Mouse (Mus musculus) stomach, postnatal 0 days (tissue): ENCODE data around the gene Tm6sf1. TPM values are rescaled to one million over a fixed set of nuclear protein-coding genes. Genes with fewer than 3 reads are reported as not detected.

Experiments used
- ATAC-seq: fragments of 200-750 bp; cut with Nextera tagmentation; 2 replicates; pipeline ENCODE4 v1.8.0; 2017; ENCODE audit not compliant: low FRiP score, low TSS enrichment
- DNase-seq: peaks from one replicate; pipeline ENCODE4 v3.0.0-alpha.2; 2016; ENCODE audit warnings: low spot score
- H3K27ac ChIP-seq: fragments of 300-500 bp; sonication (generic); replicated peaks from 2 replicates; pipeline ENCODE4 v1.5.1; 2014; ENCODE audit warnings: mild to moderate bottlenecking, control low read depth
- H3K27me3 ChIP-seq: fragments of 300-500 bp; sonication (generic); 2 replicates; pipeline ENCODE4 v1.6.1; 2014; ENCODE audit warnings: low read length; ENCODE audit not compliant: control insufficient read depth, insufficient read depth
- H3K36me3 ChIP-seq: fragments of 300-500 bp; sonication (generic); 2 replicates; pipeline ENCODE4 v1.6.1; 2014; ENCODE audit warnings: low read length, mixed read lengths; ENCODE audit not compliant: control insufficient read depth, insufficient read depth
- H3K4me1 ChIP-seq: fragments of 300-500 bp; sonication (generic); replicated peaks from 2 replicates; pipeline ENCODE4 v1.6.1; 2014; ENCODE audit warnings: antibody characterized with exemption; ENCODE audit not compliant: control insufficient read depth, insufficient read depth
- H3K4me2 ChIP-seq: fragments of 300-500 bp; sonication (generic); replicated peaks from 2 replicates; pipeline ENCODE4 v1.6.1; 2014; ENCODE audit warnings: low read depth, mild to moderate bottlenecking, control low read depth, moderate library complexity
- H3K4me3 ChIP-seq: fragments of 300-500 bp; sonication (generic); 2 replicates; pipeline ENCODE4 v1.5.1; 2014; ENCODE audit warnings: low read depth, low read length, control low read depth
- H3K9ac ChIP-seq: fragments of 300-500 bp; sonication (generic); 2 replicates; pipeline ENCODE4 v1.6.1; 2014; ENCODE audit warnings: mild to moderate bottlenecking, low read length, control low read depth, mixed read lengths
- H3K9me3 ChIP-seq: fragments of 300-500 bp; sonication (generic); 2 replicates; pipeline ENCODE4 v1.6.1; 2016; ENCODE audit warnings: low read length; ENCODE audit not compliant: control insufficient read depth
- CTCF ChIP-seq: IDR thresholded peaks from 2 replicates; pipeline ENCODE4 v1.5.1; 2016; ENCODE audit warnings: antibody characterized with exemption, low read depth, mild to moderate bottlenecking, moderate library complexity
- EP300 ChIP-seq: optimal IDR thresholded peaks from 2 replicates; pipeline ENCODE3; 2016; ENCODE audit warnings: antibody characterized with exemption
- WGBS: fragments of 180-500 bp; shearing (Covaris S2); extraction: QIAGEN DNeasy Blood & Tissue Kit; methylation state at CpG from one replicate; pipeline ENCODE4 v1.1.7; 2014; 5-methylcytosine and 5-hydroxymethylcytosine counted together
- polyA plus RNA-seq: library from polyadenylated mRNA; unstranded; fragments of >200 nt; fragmentation: Nextera tagmentation; extraction: Ambion mirVana; gene quantifications from 2 replicates; pipeline ENCODE4 v1.2.1, GENCODE M21; 2015

Gene Tm6sf1
- polyA plus RNA-seq, 1 experiment from 2014 or later, result 5.2 TPM

GRCm38 (mm10) chr7:81851706-81852105 lies 7.1 kb upstream of the Tm6sf1 start:
- H3K27ac ChIP-seq, result no peak overlapping the region
- H3K4me1 ChIP-seq, result no peaks in the 10 kb centered on the region
- H3K4me2 ChIP-seq, result no peak overlapping the region
- no peaks in the 10 kb centered on the region for H3K36me3 ChIP-seq
- no peaks in the 10 kb centered on the region for H3K27me3 ChIP-seq
- no peak overlapping the region for H3K9ac ChIP-seq
- TF ChIP-seq EP300 (no peak), CTCF (no peak)
- no peak overlapping the region for H3K4me3 ChIP-seq
- DNase-seq, result no peak
- WGBS, result 68% methylated on average over 3 of the region's 3 CpGs
- no peak for ATAC-seq
- no peaks in the 10 kb centered on the region for H3K9me3 ChIP-seq

- TF ChIP-seq CTCF (no peak), EP300 (no peak)
- ATAC-seq (peak; percentile 32; the same call in 1 of the 2 replicates), DNase-seq (no peak)
- Histone ChIP-seq H3K9me3 (no peaks in the 10 kb centered on the region), H3K27me3 (no peaks in the 10 kb centered on the region), H3K4me3 (no peak overlapping the region), H3K4me2 (peak overlapping the region; percentile 5; the same call in 1 of the 2 replicates), H3K27ac (no peak overlapping the region), H3K36me3 (no peaks in the 10 kb centered on the region), H3K4me1 (no peaks in the 10 kb centered on the region), H3K9ac (no peak overlapping the region)
- 52% methylated on average over 8 of the region's 8 CpGs for WGBS
Observed at GRCm38 (mm10) chr7:81854568-81855307, 4.1 kb upstream of the Tm6sf1 start.

- DNase-seq, result no peak
- no peak for ATAC-seq
- H3K4me1 ChIP-seq, result no peaks in the 10 kb centered on the region
- no peak within 1 kb of the TSS for H3K9ac ChIP-seq
- no peak for TF ChIP-seq CTCF
- TF ChIP-seq EP300, result no peak
- no peak within 1 kb of the TSS for H3K4me3 ChIP-seq
- peak within 1 kb of the TSS; percentile 5; the same call in 1 of the 2 replicates for H3K4me2 ChIP-seq
- no peaks in the 10 kb centered on the region for H3K36me3 ChIP-seq
- H3K9me3 ChIP-seq, result no peaks in the 10 kb centered on the region
- WGBS, result 93% methylated on average over 1 of the region's 1 CpGs
- H3K27ac ChIP-seq, result no peak within 1 kb of the TSS
- no peaks in the 10 kb centered on the region for H3K27me3 ChIP-seq
Observed at GRCm38 (mm10) chr7:81855694-81856093, 3.1 kb upstream of the Tm6sf1 start, which contains the start of gene Gm10160. Gene Gm10160 (minus strand): TSS chr7:81855794.

- H3K4me3 ChIP-seq, result no peak overlapping the region
- H3K27me3 ChIP-seq, result no peaks in the 10 kb centered on the region
- no peak for TF ChIP-seq CTCF
- TF ChIP-seq EP300, result no peak
- no peaks in the 10 kb centered on the region for H3K9me3 ChIP-seq
- no peaks in the 10 kb centered on the region for H3K4me1 ChIP-seq
- no peak for DNase-seq
- WGBS, result 52% methylated on average over 4 of the region's 4 CpGs
- no peak overlapping the region for H3K9ac ChIP-seq
- no peaks in the 10 kb centered on the region for H3K36me3 ChIP-seq
- H3K27ac ChIP-seq, result no peak overlapping the region
- ATAC-seq, result no peak
- H3K4me2 ChIP-seq, result no peak overlapping the region
Observed at GRCm38 (mm10) chr7:81856221-81856620, 2.6 kb upstream of the Tm6sf1 start.

GRCm38 (mm10) chr7:81858236-81858635 lies 565 bp upstream of the Tm6sf1 start:
- 28% methylated on average over 9 of the region's 9 CpGs for WGBS
- H3K27me3 ChIP-seq, result no peaks in the 10 kb centered on the region
- no peak for ATAC-seq
- H3K36me3 ChIP-seq, result no peaks in the 10 kb centered on the region
- 0 out of 2 replicates have a peak overlapping the region, but pooled peaks have one; percentile 87 for H3K4me2 ChIP-seq
- H3K9ac ChIP-seq, result no peak overlapping the region
- no peaks in the 10 kb centered on the region for H3K4me1 ChIP-seq
- no peak overlapping the region for H3K4me3 ChIP-seq
- H3K9me3 ChIP-seq, result no peaks in the 10 kb centered on the region
- no peak for DNase-seq
- H3K27ac ChIP-seq, result no peak overlapping the region
- no peak for TF ChIP-seq CTCF
- no peak for TF ChIP-seq EP300

- H3K9me3 ChIP-seq, result no peaks in the 10 kb centered on the region
- H3K36me3 ChIP-seq, result no peaks in the 10 kb centered on the region
- WGBS, result 62% methylated on average over 11 of the region's 11 CpGs
- DNase-seq, result no peak
- H3K4me3 ChIP-seq, result no peak overlapping the region
- H3K4me1 ChIP-seq, result no peaks in the 10 kb centered on the region
- H3K4me2 ChIP-seq, result 0 out of 2 replicates have a peak overlapping the region, but pooled peaks have one; percentile 8
- H3K9ac ChIP-seq, result no peak overlapping the region
- no peak for TF ChIP-seq CTCF
- no peak for TF ChIP-seq EP300
- no peak for ATAC-seq
- no peak overlapping the region for H3K27ac ChIP-seq
- no peaks in the 10 kb centered on the region for H3K27me3 ChIP-seq
Observed at GRCm38 (mm10) chr7:81860071-81860470, 1.3 kb downstream of the Tm6sf1 start.
